Mouse (Mus musculus) hindbrain, embryonic 16.5 days (tissue): ENCODE results near the gene Acsm2. TPM values are rescaled to one million over a fixed set of nuclear protein-coding genes. Genes with fewer than 3 reads are reported as not detected.
"Not testable (repeated sequence)": the region's sequence is repeated elsewhere in the genome, so short reads cannot be mapped to it uniquely, and the experiment has no call there.

ENCODE experiments used
- ATAC-seq: fragments of 200-750 bp; cut with Nextera tagmentation; 2 replicates; pipeline ENCODE4 v1.8.0; 2017; ENCODE audit warnings: moderate TSS enrichment, moderate library complexity
- H3K27ac ChIP-seq: fragments of 300-500 bp; sonication (generic); 2 replicates; pipeline ENCODE4 v1.5.1; 2014; ENCODE audit warnings: low read depth, mild to moderate bottlenecking, control low read depth, low read length, moderate library complexity
- H3K27me3 ChIP-seq: fragments of 300-500 bp; sonication (generic); replicated peaks from 2 replicates; pipeline ENCODE4 v1.6.1; 2014; ENCODE audit warnings: low read length; ENCODE audit not compliant: control insufficient read depth, insufficient read depth
- H3K36me3 ChIP-seq: fragments of 300-500 bp; sonication (generic); 2 replicates; pipeline ENCODE4 v1.6.1; 2014; ENCODE audit warnings: mild to moderate bottlenecking, low read length, moderate library complexity, mixed read lengths; ENCODE audit not compliant: control insufficient read depth, insufficient read depth
- H3K4me1 ChIP-seq: fragments of 300-500 bp; sonication (generic); 2 replicates; pipeline ENCODE4 v1.6.1; 2014; ENCODE audit warnings: low read depth, low read length; ENCODE audit not compliant: control insufficient read depth, insufficient read depth
- H3K4me2 ChIP-seq: fragments of 300-500 bp; sonication (generic); 2 replicates; pipeline ENCODE4 v1.6.1; 2014; ENCODE audit warnings: mild to moderate bottlenecking, low read length, control low read depth, moderate library complexity
- H3K4me3 ChIP-seq: fragments of 300-500 bp; sonication (generic); 2 replicates; pipeline ENCODE4 v1.5.1; 2014; ENCODE audit warnings: mild to moderate bottlenecking, low read length, control low read depth, moderate library complexity
- H3K9ac ChIP-seq: fragments of 300-500 bp; sonication (generic); 2 replicates; pipeline ENCODE4 v1.6.1; 2014; ENCODE audit warnings: low read depth, mild to moderate bottlenecking, control low read depth, low read length, moderate library complexity
- H3K9me3 ChIP-seq: fragments of 300-500 bp; sonication (generic); 2 replicates; pipeline ENCODE4 v1.6.1; 2014; ENCODE audit warnings: mild to moderate bottlenecking, low read length, moderate library complexity; ENCODE audit not compliant: control insufficient read depth
- WGBS: fragments of 180-500 bp; shearing (Covaris S2); extraction: QIAGEN DNeasy Blood & Tissue Kit; methylation state at CpG from one replicate; pipeline ENCODE4 v1.1.7; 2014; 5-methylcytosine and 5-hydroxymethylcytosine counted together
- polyA plus RNA-seq: library from polyadenylated mRNA; unstranded; fragments of >200 nt; fragmentation: Nextera tagmentation; extraction: Ambion mirVana; gene quantifications from 2 replicates; pipeline ENCODE4 v1.2.1, GENCODE M21; 2015

The Acsm2 gene
- polyA plus RNA-seq, 1 experiment from 2014 or later: not detected

DNA sequence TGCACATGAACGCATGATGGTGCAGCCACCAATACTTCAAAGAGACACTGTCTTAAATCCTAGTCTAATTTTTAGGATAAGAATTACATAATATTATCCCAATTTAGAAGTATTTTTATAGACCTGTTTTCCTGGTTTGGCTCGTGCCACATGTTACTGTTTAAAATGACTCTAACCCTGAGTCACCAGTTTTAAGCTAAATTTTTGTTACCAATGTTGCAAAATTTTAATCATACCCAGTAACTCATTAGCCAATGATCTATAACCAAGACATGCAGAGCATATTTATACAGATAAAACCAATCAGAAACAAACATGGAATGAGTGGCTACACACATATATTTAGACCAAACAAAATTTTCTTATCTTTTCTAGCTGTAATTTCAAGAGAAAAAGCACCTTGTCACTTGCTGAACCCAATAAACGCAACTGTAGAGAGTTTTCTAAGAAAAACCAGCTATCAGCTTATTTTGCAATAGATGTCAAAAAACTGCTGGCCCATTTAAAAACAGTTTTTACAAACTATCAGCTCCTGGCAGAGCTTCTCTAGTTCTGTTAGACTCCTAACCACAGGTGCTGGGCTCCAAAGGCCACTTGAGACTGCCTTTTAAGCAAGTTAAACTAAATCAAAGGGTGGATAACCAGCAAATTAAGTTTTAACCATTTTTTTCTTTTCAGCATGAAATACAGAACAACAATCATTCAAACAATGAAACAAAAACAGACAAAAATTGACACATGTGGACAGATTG is 3.5 kb upstream of the Acsm2 start:
- Histone ChIP-seq H3K9ac (no peak overlapping the region), H3K36me3 (no peaks in the 10 kb centered on the region), H3K4me1 (no peaks in the 10 kb centered on the region), H3K9me3 (no peaks in the 10 kb centered on the region), H3K4me3 (no peak overlapping the region), H3K4me2 (no peak overlapping the region), H3K27ac (no peak overlapping the region), H3K27me3 (no peaks in the 10 kb centered on the region)
- ATAC-seq: no peak
- WGBS: 91% methylated on average over 3 of the region's 3 CpGs

DNA sequence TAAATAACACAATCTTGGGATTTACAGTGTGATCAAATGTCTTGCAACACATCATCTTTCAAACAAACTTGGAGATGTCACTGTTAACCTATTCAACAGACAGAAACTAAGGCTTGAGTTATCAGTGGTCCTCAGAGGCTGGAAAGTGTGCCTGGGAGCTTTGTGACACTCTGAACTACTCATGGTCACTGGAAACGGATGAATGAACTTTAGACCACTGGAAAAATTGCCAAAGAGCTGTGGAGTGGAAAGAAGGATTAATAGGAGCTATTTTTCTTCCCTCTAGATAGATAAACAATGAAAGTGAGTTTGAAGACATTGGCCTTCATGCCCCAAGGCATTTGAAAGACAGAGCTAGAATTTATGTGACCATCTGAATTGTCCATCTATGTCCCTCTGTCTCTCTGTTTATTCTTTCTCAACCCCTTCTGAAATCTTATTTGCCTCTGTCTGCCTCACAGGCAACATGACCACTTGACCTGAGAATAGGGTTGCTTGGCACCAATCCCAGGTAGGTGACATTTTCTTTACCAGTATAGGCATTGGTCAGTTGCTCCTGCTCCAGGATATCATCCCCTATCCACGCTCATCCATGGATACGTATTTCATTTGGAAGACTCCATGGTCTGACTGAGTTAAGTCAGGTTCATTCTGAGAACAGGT is 5.8 kb downstream of the Acsm2 start:
- no peak overlapping the region for H3K27ac ChIP-seq
- ATAC-seq: no peak
- H3K4me1 ChIP-seq: no peaks in the 10 kb centered on the region
- no peaks in the 10 kb centered on the region for H3K27me3 ChIP-seq
- H3K4me2 ChIP-seq: no peak overlapping the region
- WGBS: 83% methylated on average over 3 of the region's 3 CpGs
- H3K36me3 ChIP-seq: no peaks in the 10 kb centered on the region
- H3K9me3 ChIP-seq: no peaks in the 10 kb centered on the region
- no peak overlapping the region for H3K4me3 ChIP-seq
- H3K9ac ChIP-seq: no peak overlapping the region

DNA sequence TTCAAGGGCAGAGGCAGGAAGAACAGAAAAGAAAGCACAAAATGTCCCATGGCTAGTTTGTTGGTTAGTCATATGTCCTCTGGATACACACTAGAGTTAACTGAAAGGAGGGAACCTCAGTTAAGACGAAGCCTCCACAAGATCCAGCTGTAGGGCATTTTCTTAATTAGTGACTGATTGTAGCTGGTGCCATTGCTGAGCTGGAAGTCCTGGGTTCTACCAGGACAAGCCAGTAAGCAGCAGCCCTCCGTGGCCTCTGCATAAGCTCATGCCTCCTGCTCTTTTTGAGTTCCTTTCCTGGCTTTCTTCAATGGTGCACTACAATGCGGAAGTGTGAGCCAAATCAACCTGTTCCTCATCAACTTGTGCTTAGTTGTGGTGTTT is 6.3 kb downstream of the Acsm2 start:
- H3K4me3 ChIP-seq: no peak overlapping the region
- no peaks in the 10 kb centered on the region for H3K9me3 ChIP-seq
- H3K4me1 ChIP-seq: no peaks in the 10 kb centered on the region
- no peaks in the 10 kb centered on the region for H3K27me3 ChIP-seq
- H3K9ac ChIP-seq: no peak overlapping the region
- H3K36me3 ChIP-seq: no peaks in the 10 kb centered on the region
- H3K27ac ChIP-seq: no peak overlapping the region
- no peak for ATAC-seq
- WGBS: 92% methylated on average over 3 of the region's 3 CpGs
- no peak overlapping the region for H3K4me2 ChIP-seq

DNA sequence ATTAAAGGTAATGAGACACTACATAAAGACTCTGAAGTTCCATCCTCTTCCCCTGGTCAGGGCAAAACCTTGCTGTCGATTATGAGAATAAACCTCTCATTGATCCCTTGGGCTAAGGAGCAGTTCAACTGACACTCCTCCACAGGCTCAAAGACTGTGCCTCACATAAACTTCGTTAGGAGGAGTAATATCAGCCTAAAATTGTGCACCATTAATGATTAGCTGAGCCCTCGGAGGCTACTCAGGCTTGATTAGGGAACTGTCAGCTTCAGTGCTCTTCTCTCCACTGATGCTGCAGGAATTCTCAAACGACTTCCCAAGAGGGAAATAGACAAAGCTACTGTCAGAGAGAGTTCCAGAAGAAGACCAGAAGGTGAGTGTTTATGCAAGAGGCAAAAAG is 7.3 kb downstream of the Acsm2 start:
- Histone ChIP-seq H3K4me3 (no peak overlapping the region), H3K27ac (no peak overlapping the region), H3K4me1 (no peaks in the 10 kb centered on the region), H3K9ac (no peak overlapping the region), H3K36me3 (no peaks in the 10 kb centered on the region), H3K27me3 (no peaks in the 10 kb centered on the region), H3K4me2 (no peak overlapping the region), H3K9me3 (no peaks in the 10 kb centered on the region)
- 53% methylated on average over 4 of the region's 4 CpGs for WGBS
- no peak for ATAC-seq

DNA sequence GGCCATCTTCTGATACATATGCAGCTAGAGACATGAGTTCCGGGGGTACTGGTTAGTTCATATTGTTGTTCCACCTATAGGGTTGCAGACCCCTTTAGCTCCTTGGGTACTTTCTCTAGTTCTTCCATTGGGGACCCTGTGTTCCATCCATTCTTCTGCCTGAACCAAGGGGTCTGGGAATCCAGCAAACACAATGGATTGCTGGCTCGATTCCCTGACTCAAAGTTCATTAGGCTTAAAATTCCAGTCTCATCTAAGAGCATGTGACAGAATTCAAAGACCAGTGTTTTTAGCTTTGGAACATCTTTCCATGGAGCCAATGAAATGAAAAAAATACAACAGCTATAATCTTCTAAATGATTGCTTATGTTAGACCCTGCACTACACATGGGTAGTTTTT is 8.3 kb downstream of the Acsm2 start:
- H3K36me3 ChIP-seq: not testable (repeated sequence)

DNA sequence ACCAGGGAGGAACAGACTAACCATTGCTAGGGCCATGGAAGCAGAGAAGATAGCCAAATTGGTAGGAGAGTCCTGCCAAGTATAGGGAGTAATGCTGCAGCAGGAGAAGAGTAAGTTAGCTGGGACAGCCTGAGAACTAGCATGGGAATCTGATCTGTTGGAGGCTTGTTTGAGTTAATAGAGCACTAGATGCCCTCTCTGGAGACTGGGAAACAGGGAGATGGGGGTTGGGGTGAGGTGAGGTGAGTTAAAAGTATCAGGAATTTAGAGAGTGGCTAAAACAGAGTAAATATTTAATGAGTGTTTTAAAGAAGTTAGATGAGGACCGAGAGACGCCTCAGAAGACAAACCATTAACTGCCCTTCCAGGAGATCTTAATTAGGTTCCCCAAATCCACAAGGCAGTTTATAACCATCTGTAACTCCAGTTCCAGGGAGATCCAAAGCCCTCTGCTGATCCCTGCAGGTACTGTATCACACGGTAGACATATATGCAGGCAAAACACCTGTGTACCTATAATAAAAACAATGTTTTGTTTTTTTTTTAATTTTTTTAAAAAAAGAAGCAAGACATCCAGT is 40.5 kb downstream of the Acsm2 start:
- Histone ChIP-seq H3K9ac (no peak overlapping the region), H3K27me3 (no peaks in the 10 kb centered on the region), H3K36me3 (no peaks in the 10 kb centered on the region), H3K4me2 (no peak overlapping the region), H3K9me3 (no peaks in the 10 kb centered on the region), H3K27ac (no peak overlapping the region), H3K4me1 (no peaks in the 10 kb centered on the region), H3K4me3 (no peak overlapping the region)
- WGBS: 77% methylated on average over 3 of the region's 3 CpGs
- no peak for ATAC-seq

More for the DNA sequence above, 8.3 kb downstream of the Acsm2 start:
- WGBS: 96% methylated on average over 2 of the region's 2 CpGs
- not testable (repeated sequence) for H3K9ac ChIP-seq, H3K27me3 ChIP-seq, H3K27ac ChIP-seq, H3K4me3 ChIP-seq, H3K9me3 ChIP-seq, H3K4me2 ChIP-seq, H3K4me1 ChIP-seq, ATAC-seq

DNA sequence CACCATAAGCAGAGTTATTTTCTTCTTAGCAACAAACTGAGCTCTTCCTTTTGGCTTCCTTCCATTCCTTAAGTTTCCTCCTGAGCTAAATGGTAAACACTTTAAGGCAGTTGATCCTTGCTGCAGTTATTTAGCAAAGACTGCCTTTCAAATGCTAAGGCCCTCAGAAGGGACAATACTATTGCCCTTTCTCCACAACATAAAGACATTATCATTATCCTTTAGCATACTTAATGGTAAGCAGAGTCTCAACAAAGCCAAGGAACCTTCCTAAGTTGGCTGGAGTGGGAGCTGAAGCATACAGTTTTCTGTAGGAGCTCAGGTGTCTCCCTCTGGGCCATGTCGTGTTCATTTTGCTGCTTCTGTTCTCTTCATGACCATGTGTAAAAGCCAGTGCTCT is 41.2 kb downstream of the Acsm2 start:
- H3K36me3 ChIP-seq: no peaks in the 10 kb centered on the region

DNA sequence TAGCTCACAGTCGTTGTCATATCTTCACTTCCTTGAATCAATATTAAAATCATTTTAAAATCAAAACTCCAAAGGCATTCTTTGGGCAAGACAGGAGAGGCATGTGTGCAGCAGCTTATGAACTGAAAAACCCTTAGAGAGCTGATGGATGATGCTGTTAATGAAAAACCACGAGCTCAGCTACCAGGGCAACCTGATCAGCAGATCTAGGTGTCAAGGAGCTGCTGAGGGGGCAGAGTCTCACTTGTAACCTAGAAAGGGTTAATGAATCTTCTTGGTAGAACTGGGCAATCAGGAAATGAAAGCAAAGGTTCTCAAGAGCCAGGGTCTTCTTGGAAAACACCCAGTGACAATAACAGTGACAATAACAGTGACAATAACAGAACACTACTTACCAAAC is 42.4 kb downstream of the Acsm2 start:
- no peaks in the 10 kb centered on the region for H3K27me3 ChIP-seq
- no peak overlapping the region for H3K4me2 ChIP-seq
- H3K4me1 ChIP-seq: no peaks in the 10 kb centered on the region
- H3K27ac ChIP-seq: no peak overlapping the region
- H3K9ac ChIP-seq: no peak overlapping the region
- no peak for ATAC-seq
- 64% methylated on average over 2 of the region's 2 CpGs for WGBS
- no peaks in the 10 kb centered on the region for H3K36me3 ChIP-seq
- no peaks in the 10 kb centered on the region for H3K9me3 ChIP-seq
- no peak overlapping the region for H3K4me3 ChIP-seq

More for the DNA sequence above, 41.2 kb downstream of the Acsm2 start:
- ATAC-seq: no peak
- no peaks in the 10 kb centered on the region for H3K9me3 ChIP-seq
- WGBS: 33% methylated on average over 1 of the region's 1 CpGs
- no peaks in the 10 kb centered on the region for H3K27me3 ChIP-seq
- H3K27ac ChIP-seq: no peak overlapping the region
- H3K4me1 ChIP-seq: no peaks in the 10 kb centered on the region
- H3K9ac ChIP-seq: no peak overlapping the region
- no peak overlapping the region for H3K4me3 ChIP-seq
- H3K4me2 ChIP-seq: no peak overlapping the region

DNA sequence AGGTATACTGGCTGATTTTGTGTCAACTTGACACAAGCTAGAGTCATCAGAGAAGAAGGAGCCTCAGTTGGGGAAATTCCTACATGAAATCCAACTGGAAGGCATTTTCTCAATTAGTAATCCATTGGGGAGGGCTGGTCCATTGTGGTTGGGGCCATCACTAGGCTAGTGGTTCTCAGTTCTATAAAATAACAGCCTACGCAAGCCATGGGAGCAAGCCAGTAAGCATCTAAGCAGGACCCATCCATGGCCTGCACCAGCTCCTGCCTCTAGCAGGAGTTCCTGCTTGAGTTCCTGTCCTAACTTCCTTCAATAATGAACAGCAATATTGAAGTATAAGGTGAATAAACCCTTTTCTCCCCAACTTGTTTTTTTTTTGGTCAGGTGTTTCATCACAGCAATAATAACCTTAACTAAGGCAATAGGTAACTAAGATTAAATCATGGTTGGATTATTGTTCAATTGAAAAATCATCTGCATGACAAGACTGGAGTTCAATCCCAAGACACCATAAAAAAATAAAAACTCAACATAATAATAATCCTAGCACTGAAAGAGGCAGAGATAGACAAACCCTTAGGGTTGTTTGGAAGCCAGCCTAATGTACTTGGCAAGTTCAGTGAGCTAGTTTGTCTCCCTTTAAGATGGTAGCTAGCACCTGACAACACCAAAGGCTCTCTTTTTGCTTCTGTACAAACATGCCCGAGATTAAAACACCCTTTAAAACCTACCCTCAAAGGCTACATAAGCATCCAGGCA is 47.2 kb downstream of the Acsm2 start:
- H3K4me1 ChIP-seq: no peaks in the 10 kb centered on the region
- ATAC-seq: no peak
- no peaks in the 10 kb centered on the region for H3K36me3 ChIP-seq
- H3K4me3 ChIP-seq: no peak overlapping the region
- no peaks in the 10 kb centered on the region for H3K9me3 ChIP-seq
- no peak overlapping the region for H3K9ac ChIP-seq
- no peak overlapping the region for H3K4me2 ChIP-seq
- no peaks in the 10 kb centered on the region for H3K27me3 ChIP-seq
- WGBS: 90% methylated on average over 2 of the region's 2 CpGs
- H3K27ac ChIP-seq: no peak overlapping the region
